Mouse (Mus musculus): ENCODE data around the gene H2-T22. TPM values are rescaled to one million over a fixed set of nuclear protein-coding genes. Genes with fewer than 3 reads are reported as not detected.

The H2-T22 gene
- total RNA-seq, 2 experiments from 2014 or later: 31.9 to 37.9 TPM

- no peak for ATAC-seq (replicated peaks; ENCODE audit: poor library complexity)
These were observed 43.8 kb downstream of the H2-T22 start for GRCm38 (mm10) chr17:35998545-35999305.

- ATAC-seq (replicated peaks; ENCODE audit: poor library complexity): peak; percentile 32
These were observed 44.6 kb downstream of the H2-T22 start for GRCm38 (mm10) chr17:35997713-35998510.

- ATAC-seq (replicated peaks; ENCODE audit: poor library complexity): peak; percentile 60
These were observed 45.6 kb downstream of the H2-T22 start for GRCm38 (mm10) chr17:35996949-35997348.

GRCm38 (mm10) chr17:35994879-35995240 lies 47.7 kb downstream of the H2-T22 start:
- ATAC-seq (replicated peaks; ENCODE audit: poor library complexity): no peak

GRCm38 (mm10) chr17:35994175-35994878 lies 48.2 kb downstream of the H2-T22 start:
- ATAC-seq (replicated peaks; ENCODE audit: poor library complexity): peak; percentile 54

- ATAC-seq (replicated peaks; ENCODE audit: poor library complexity): peak; percentile 66
These were observed 48.9 kb downstream of the H2-T22 start for GRCm38 (mm10) chr17:35993675-35994074.

GRCm38 (mm10) chr17:35991781-35992180 lies 50.8 kb downstream of the H2-T22 start:
- no peak for ATAC-seq (replicated peaks; ENCODE audit: poor library complexity)

Other genes with a start within 250 kb of the H2-T22 start
- 28.1 and 41.7 TPM in 2 replicates for gene Ier3, start 221.1 kb downstream of the H2-T22 start, total RNA-seq (2015)
- gene Ier3, start 221.1 kb downstream of the H2-T22 start, total RNA-seq (2017): 24.6 and 33.1 TPM in 2 replicates
- 52.9 and 58.3 TPM in 2 replicates for gene Flot1, start 219.5 kb downstream of the H2-T22 start, total RNA-seq (2015)
- gene Flot1, start 219.5 kb downstream of the H2-T22 start, total RNA-seq (2017): 65.1 and 74.4 TPM in 2 replicates
- 871 and 938 TPM in 2 replicates for gene Tubb5, start 204.4 kb downstream of the H2-T22 start, total RNA-seq (2015)
- 947 and 991 TPM in 2 replicates for gene Tubb5, start 204.4 kb downstream of the H2-T22 start, total RNA-seq (2017)
- gene Mdc1, start 201.2 kb downstream of the H2-T22 start, total RNA-seq (2015): 77.6 and 77.8 TPM in 2 replicates
- gene Mdc1, start 201.2 kb downstream of the H2-T22 start, total RNA-seq (2017): 17.5 and 17.6 TPM in 2 replicates
- gene Nrm, start 181.4 kb downstream of the H2-T22 start, total RNA-seq (2015): 47.4 and 64.5 TPM in 2 replicates
- gene Nrm, start 181.4 kb downstream of the H2-T22 start, total RNA-seq (2017): 43.1 and 50.1 TPM in 2 replicates
- 49.8 and 60.9 TPM in 2 replicates for gene Ppp1r18, start 177.2 kb downstream of the H2-T22 start, total RNA-seq (2015)
- 17.4 and 20.5 TPM in 2 replicates for gene Ppp1r18, start 177.2 kb downstream of the H2-T22 start, total RNA-seq (2017)
- gene Dhx16, start 162.9 kb downstream of the H2-T22 start, total RNA-seq (2015): 100 and 110 TPM in 2 replicates
- 78.2 and 82.0 TPM in 2 replicates for gene Dhx16, start 162.9 kb downstream of the H2-T22 start, total RNA-seq (2017)
- gene 2310061I04Rik, start 145.3 kb downstream of the H2-T22 start, total RNA-seq (2015): 38.8 and 51.8 TPM in 2 replicates
- gene 2310061I04Rik, start 145.3 kb downstream of the H2-T22 start, total RNA-seq (2017): 4.5 and 7.5 TPM in 2 replicates
- gene Atat1, start 132.7 kb downstream of the H2-T22 start, total RNA-seq (2015): 6.0 and 8.8 TPM in 2 replicates
- gene Atat1, start 132.7 kb downstream of the H2-T22 start, total RNA-seq (2017): 4.6 and 10.7 TPM in 2 replicates
- gene Mrps18b, start 126.4 kb downstream of the H2-T22 start, total RNA-seq (2015): 96.2 and 142 TPM in 2 replicates
- 68.3 and 76.4 TPM in 2 replicates for gene Mrps18b, start 126.4 kb downstream of the H2-T22 start, total RNA-seq (2017)
- gene Ppp1r10, start 126.3 kb downstream of the H2-T22 start, total RNA-seq (2015): 75.7 and 80.1 TPM in 2 replicates
- gene Ppp1r10, start 126.3 kb downstream of the H2-T22 start, total RNA-seq (2017): 121 and 126 TPM in 2 replicates
- gene Abcf1, start 73.0 kb downstream of the H2-T22 start, total RNA-seq (2015): 46.1 and 50.1 TPM in 2 replicates
- 150 and 251 TPM in 2 replicates for gene Abcf1, start 73.0 kb downstream of the H2-T22 start, total RNA-seq (2017)
- gene Gnl1, start 62.9 kb downstream of the H2-T22 start, total RNA-seq (2015): 10.0 and 12.4 TPM in 2 replicates
- gene Gnl1, start 62.9 kb downstream of the H2-T22 start, total RNA-seq (2017): 18.5 and 27.3 TPM in 2 replicates
- 18.5 and 20.3 TPM in 2 replicates for gene Prr3, start 62.5 kb downstream of the H2-T22 start, total RNA-seq (2015)
- 11.9 and 13.3 TPM in 2 replicates for gene Prr3, start 62.5 kb downstream of the H2-T22 start, total RNA-seq (2017)
- 2.5 and 2.7 TPM in 2 replicates for gene H2-T24, start 22.2 kb downstream of the H2-T22 start, total RNA-seq (2015)
- 12.6 and 13.0 TPM in 2 replicates for gene H2-T24, start 22.2 kb downstream of the H2-T22 start, total RNA-seq (2017)
- 57.1 and 77.2 TPM in 2 replicates for gene H2-T23, start 9.9 kb downstream of the H2-T22 start, total RNA-seq (2015)
- gene H2-T23, start 9.9 kb downstream of the H2-T22 start, total RNA-seq (2017): 65.6 and 67.5 TPM in 2 replicates
- not detected in 2 replicates for gene Gm6034, start 214 bp upstream of the H2-T22 start, total RNA-seq (2015)
- gene Gm6034, start 214 bp upstream of the H2-T22 start, total RNA-seq (2017): not detected in 2 replicates
- gene Gm11127, start 15.6 kb upstream of the H2-T22 start, total RNA-seq (2015): not detected in 2 replicates
- gene Gm11127, start 15.6 kb upstream of the H2-T22 start, total RNA-seq (2017): not detected in 2 replicates
- gene Gm19684, start 78.9 kb upstream of the H2-T22 start, total RNA-seq (2015): 0.35 and 0.71 TPM in 2 replicates
- gene Gm19684, start 78.9 kb upstream of the H2-T22 start, total RNA-seq (2017): not detected in 2 replicates
- gene Gm7030, start 86.7 kb upstream of the H2-T22 start, total RNA-seq (2015): not detected in 2 replicates
- gene Gm7030, start 86.7 kb upstream of the H2-T22 start, total RNA-seq (2017): not detected in 2 replicates
- gene Gm8909, start 125.8 kb upstream of the H2-T22 start, total RNA-seq (2015): not detected in 2 replicates
- not detected in 2 replicates for gene Gm8909, start 125.8 kb upstream of the H2-T22 start, total RNA-seq (2017)
- gene H2-T3, start 147.5 kb upstream of the H2-T22 start, total RNA-seq (2015): not detected in 2 replicates
- not detected in 2 replicates for gene H2-T3, start 147.5 kb upstream of the H2-T22 start, total RNA-seq (2017)
- 48.6 and 56.3 TPM in 2 replicates for gene Rpp21, start 215.3 kb upstream of the H2-T22 start, total RNA-seq (2015)
- gene Rpp21, start 215.3 kb upstream of the H2-T22 start, total RNA-seq (2017): 25.9 and 50.6 TPM in 2 replicates
- 13.2 and 14.1 TPM in 2 replicates for gene Trim39, start 229.5 kb upstream of the H2-T22 start, total RNA-seq (2015)
- 15.3 and 16.3 TPM in 2 replicates for gene Trim39, start 229.5 kb upstream of the H2-T22 start, total RNA-seq (2017)
- not detected in 2 replicates for gene H2-M10.2, start 243.7 kb upstream of the H2-T22 start, total RNA-seq (2015)
- not detected in 2 replicates for gene H2-M10.2, start 243.7 kb upstream of the H2-T22 start, total RNA-seq (2017)

Measured in megakaryocyte progenitor cell, adult 5-6 weeks (primary cell).